Mouse (Mus musculus) C2C12 (cell line): Measurements from ENCODE around the gene Got2. TPM values are rescaled to one million over a fixed set of nuclear protein-coding genes. Genes with fewer than 3 reads are reported as not detected.

Experiments
- H3K27me3 ChIP-seq: one replicate; pipeline ENCODE4 v1.6.1; 2011; ENCODE audit not compliant: control insufficient read depth, insufficient read depth, insufficient read length
- H3K36me3 ChIP-seq: one replicate; pipeline ENCODE4 v1.6.1; 2011; ENCODE audit not compliant: control insufficient read depth, insufficient read depth
- H3K4me3 ChIP-seq: one replicate; pipeline ENCODE4 v1.5.1; 2011; ENCODE audit warnings: mild to moderate bottlenecking, control low read depth; ENCODE audit not compliant: poor library complexity, insufficient read depth, severe bottlenecking
- H3K79me2 ChIP-seq: one replicate; pipeline ENCODE4 v1.6.1; 2011; ENCODE audit not compliant: control insufficient read depth, insufficient read depth
- H3K79me3 ChIP-seq: one replicate; pipeline ENCODE4 v1.6.1; 2011; ENCODE audit warnings: low read depth, control low read depth
- H3ac ChIP-seq: one replicate; pipeline ENCODE3; 2011; ENCODE audit warnings: low read depth; ENCODE audit not compliant: control insufficient read depth, insufficient read length
- CEBPB ChIP-seq: IDR thresholded peaks from one replicate; pipeline ENCODE4 v1.6.1; 2011; ENCODE audit warnings: low read depth, mild to moderate bottlenecking, control low read depth, moderate library complexity
- CTCF ChIP-seq: IDR thresholded peaks from one replicate; pipeline ENCODE4 v1.5.1; 2011; ENCODE audit not compliant: control insufficient read depth, insufficient read depth, insufficient read length
- FOSL1 ChIP-seq: IDR thresholded peaks from one replicate; pipeline ENCODE4 v1.8.0; 2011; ENCODE audit warnings: mild to moderate bottlenecking, low read length; ENCODE audit not compliant: poor library complexity, insufficient read depth, severe bottlenecking
- MAX ChIP-seq: IDR thresholded peaks from one replicate; pipeline ENCODE4 v1.6.1; 2011; ENCODE audit warnings: mild to moderate bottlenecking, control low read depth
- MYOD1 ChIP-seq: IDR thresholded peaks from one replicate; pipeline ENCODE4 v1.6.1; 2011; ENCODE audit warnings: low read depth; ENCODE audit not compliant: control insufficient read depth, insufficient read length
- MYOG ChIP-seq: IDR thresholded peaks from one replicate; pipeline ENCODE4 v1.6.1; 2011; ENCODE audit not compliant: control insufficient read depth, insufficient read length; ENCODE audit errors: extremely low read depth
- USF1 ChIP-seq: IDR thresholded peaks from one replicate; pipeline ENCODE4 v1.6.1; 2011; ENCODE audit warnings: low read depth, mild to moderate bottlenecking, control low read depth, moderate library complexity
- polyA plus RNA-seq: library from polyadenylated mRNA; unstranded; fragments of >200 nt; fragmentation: generic; extraction: Trizol; gene quantifications from one replicate; pipeline ENCODE4 v1.2.1, GENCODE M21; 2012; ENCODE audit warnings: missing spikeins

Got2 gene
- polyA plus RNA-seq, 1 experiment: 189 TPM

GRCm38 (mm10) chr8:95911240-95911639, 22.9 kb upstream of the Got2 start:
- H3ac ChIP-seq: no peak overlapping the region
- no peaks in the 10 kb centered on the region for H3K79me3 ChIP-seq
- no peak overlapping the region for H3K4me3 ChIP-seq
- peaks cover 4% of the 10 kb centered on the region for H3K27me3 ChIP-seq
- H3K36me3 ChIP-seq: no peaks in the 10 kb centered on the region
- TF ChIP-seq CEBPB (no peak), CTCF (no peak), USF1 (no peak), MYOD1 (no peak), FOSL1 (no peak), MYOG (no peak), MAX (no peak)
- no peaks in the 10 kb centered on the region for H3K79me2 ChIP-seq

- Histone ChIP-seq H3K36me3 (no peaks in the 10 kb centered on the region), H3K79me2 (no peaks in the 10 kb centered on the region), H3ac (no peak overlapping the region), H3K27me3 (peaks cover 4% of the 10 kb centered on the region), H3K79me3 (no peaks in the 10 kb centered on the region), H3K4me3 (no peak overlapping the region)
- no peak for TF ChIP-seq MAX
- TF ChIP-seq USF1: no peak
- TF ChIP-seq MYOG: no peak
- TF ChIP-seq CEBPB: no peak
- no peak for TF ChIP-seq CTCF
- no peak for TF ChIP-seq FOSL1
- TF ChIP-seq MYOD1: no peak
These were observed 19.5 kb upstream of the Got2 start for GRCm38 (mm10) chr8:95907885-95908284.

- H3K27me3 ChIP-seq: peaks cover 4% of the 10 kb centered on the region
- H3K79me2 ChIP-seq: no peaks in the 10 kb centered on the region
- H3K4me3 ChIP-seq: no peak overlapping the region
- H3ac ChIP-seq: no peak overlapping the region
- no peaks in the 10 kb centered on the region for H3K79me3 ChIP-seq
- H3K36me3 ChIP-seq: no peaks in the 10 kb centered on the region
- TF ChIP-seq FOSL1 (no peak), CEBPB (peak; percentile 40)
These were observed 18.4 kb upstream of the Got2 start for GRCm38 (mm10) chr8:95906738-95907137.

- H3K79me3 ChIP-seq: no peaks in the 10 kb centered on the region
- H3K36me3 ChIP-seq: no peaks in the 10 kb centered on the region
- TF ChIP-seq CEBPB (no peak), MYOG (no peak), USF1 (no peak), MAX (no peak), MYOD1 (no peak), FOSL1 (no peak), CTCF (no peak)
- H3K4me3 ChIP-seq: no peak overlapping the region
- no peaks in the 10 kb centered on the region for H3K79me2 ChIP-seq
- H3ac ChIP-seq: no peak overlapping the region
- peaks cover 4% of the 10 kb centered on the region for H3K27me3 ChIP-seq
These were observed 13.5 kb upstream of the Got2 start for GRCm38 (mm10) chr8:95901864-95902263.

- Histone ChIP-seq H3K79me2 (no peaks in the 10 kb centered on the region), H3K36me3 (no peaks in the 10 kb centered on the region)
These were observed 5.4 kb upstream of the Got2 start for GRCm38 (mm10) chr8:95893701-95894100.

GRCm38 (mm10) chr8:95887578-95888284, 616 bp downstream of the Got2 start:
- TF ChIP-seq CTCF (no peak), MAX (no peak), CEBPB (no peak), MYOG (no peak), FOSL1 (no peak), MYOD1 (peak; percentile 51), USF1 (peak; percentile 69)
- Histone ChIP-seq H3K27me3 (no peaks in the 10 kb centered on the region), H3K36me3 (no peaks in the 10 kb centered on the region), H3K79me3 (peaks cover 44% of the 10 kb centered on the region), H3ac (peak overlapping the region; percentile 92), H3K4me3 (peak overlapping the region; percentile 92), H3K79me2 (peaks cover 54% of the 10 kb centered on the region)

More at GRCm38 (mm10) chr8:95893701-95894100, 5.4 kb upstream of the Got2 start:
- Histone ChIP-seq H3ac (no peak overlapping the region), H3K27me3 (no peaks in the 10 kb centered on the region), H3K79me3 (no peaks in the 10 kb centered on the region), H3K4me3 (no peak overlapping the region)
- TF ChIP-seq MYOD1 (no peak), MYOG (no peak)
